9 mouse cellular contexts compared by ENCODE assay signal in the genomic region with DNA sequence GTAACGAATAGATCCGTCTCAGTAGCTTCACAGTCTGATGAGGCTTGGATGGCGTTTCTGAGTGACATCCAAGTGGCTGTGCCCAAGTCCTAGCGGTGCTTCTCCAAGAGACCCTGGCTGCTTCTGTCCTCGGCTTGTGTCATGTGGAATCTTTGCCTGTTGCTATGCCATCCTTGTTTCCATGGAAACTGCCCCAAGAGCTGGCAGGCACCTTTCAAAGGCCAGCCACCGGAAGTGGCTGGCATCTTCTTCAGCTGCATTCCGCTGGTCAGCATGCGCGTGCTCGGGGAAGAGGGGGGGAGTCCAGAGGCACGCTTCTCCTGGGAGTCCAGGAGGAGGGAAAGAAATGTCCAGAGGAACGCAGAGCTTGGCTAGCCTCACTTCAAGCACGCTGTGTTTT.
DNase-seq lines count a peak whose midpoint lies in the region; ATAC-seq and TF ChIP-seq lines count a peak whose summit lies in the region.
"Had no signal": no experiment of that assay in that cellular context is flagged by ENCODE, and none has a peak within 500 bp of the region (broad histone marks: within the 10 kb centered on the region; RNA-seq: fewer than 3 reads in every experiment).

No protein-coding gene starts in this region.

- intact Hi-C loops in gastrocnemius, postnatal 36 days (cut with DNase I) = no loop called here
- intact Hi-C loops in heart, postnatal 25 days (cut with DNase I) = no loop called here

- ATAC-seq in embryonic facial prominence, embryonic 11.5 days (replicated peaks; ENCODE audit: insufficient number of reproducible peaks, low FRiP score, low TSS enrichment, low read depth) = no peak
- peak; percentile 90 for ATAC-seq in midbrain, embryonic 15.5 days (replicated peaks)
- ATAC-seq in stomach, postnatal 0 days (ENCODE audit: low FRiP score, low TSS enrichment) = no peak

- no peak for TF ChIP-seq POLR2A in brain, embryonic 14.5 days (IDR thresholded peaks at IDR 0.05; ENCODE audit: borderline replicate concordance, extremely low read depth, insufficient read depth, insufficient read length, poor library complexity, severe bottlenecking)

- H3K27ac ChIP-seq in embryonic facial prominence, embryonic 11.5 days (replicated peaks; ENCODE audit: low read depth, low read length) = no peak overlapping the region
- peak overlapping the region; percentile 73 for H3K27ac ChIP-seq in midbrain, embryonic 15.5 days
- no peak overlapping the region for H3K27ac ChIP-seq in stomach, postnatal 0 days (replicated peaks)
- H3K27ac ChIP-seq: liver, embryonic 15.5 days had no signal

- TF ChIP-seq EP300 in stomach, postnatal 0 days (optimal IDR thresholded peaks at IDR 0.05) = no peak

- peak; percentile 94 for DNase-seq in brain, embryonic 14.5 days (ENCODE audit: low read depth)
- DNase-seq in embryonic facial prominence, embryonic 11.5 days (ENCODE audit: low spot score) = peak; percentile 21
- DNase-seq in layer of hippocampus, adult 18-20 months (ENCODE audit: low spot score in 2 of 2) = peak; percentile 70 to 77
- DNase-seq in gastrocnemius, postnatal 36 days = no peak
- DNase-seq in urinary bladder, postnatal 14 days (ENCODE audit: low spot score) = no peak
- no peak for DNase-seq in heart, postnatal 25 days (ENCODE audit: low spot score)
- DNase-seq in stomach, postnatal 0 days (ENCODE audit: low spot score) = no peak

- no peak overlapping the region for H3K9ac ChIP-seq in embryonic facial prominence, embryonic 11.5 days (replicated peaks; ENCODE audit: low read length)
- H3K9ac ChIP-seq in midbrain, embryonic 15.5 days = 0 out of 2 replicates have a peak overlapping the region, but pooled peaks have one; percentile 9
- H3K9ac ChIP-seq in stomach, postnatal 0 days (ENCODE audit: low read length) = no peak overlapping the region
- H3K9ac ChIP-seq: liver, embryonic 15.5 days had no signal

- H3K9me3 ChIP-seq in embryonic facial prominence, embryonic 11.5 days (replicated peaks; ENCODE audit: control insufficient read depth, low read length) = no peaks in the 10 kb centered on the region
- H3K9me3 ChIP-seq in midbrain, embryonic 15.5 days = no peaks in the 10 kb centered on the region
- no peaks in the 10 kb centered on the region for H3K9me3 ChIP-seq in stomach, postnatal 0 days (ENCODE audit: control insufficient read depth, low read length)
- H3K9me3 ChIP-seq: liver, embryonic 15.5 days had no signal

- 51% methylated on average over 13 of the region's 13 CpGs for WGBS in embryonic facial prominence, embryonic 11.5 days
- 18% methylated on average over 13 of the region's 13 CpGs for WGBS in midbrain, embryonic 15.5 days
- WGBS in stomach, postnatal 0 days = 49% methylated on average over 13 of the region's 13 CpGs

- H3K27me3 ChIP-seq in embryonic facial prominence, embryonic 11.5 days (ENCODE audit: control insufficient read depth, insufficient read depth, low read length) = no peaks in the 10 kb centered on the region
- no peaks in the 10 kb centered on the region for H3K27me3 ChIP-seq in midbrain, embryonic 15.5 days (replicated peaks)
- no peaks in the 10 kb centered on the region for H3K27me3 ChIP-seq in stomach, postnatal 0 days (ENCODE audit: control insufficient read depth, insufficient read depth, low read length)
- H3K27me3 ChIP-seq: liver, embryonic 15.5 days had no signal

- H3K4me3 ChIP-seq in embryonic facial prominence, embryonic 11.5 days (ENCODE audit: low read depth, low read length) = no peak overlapping the region
- H3K4me3 ChIP-seq in midbrain, embryonic 15.5 days = peak overlapping the region; percentile 21
- no peak overlapping the region for H3K4me3 ChIP-seq in stomach, postnatal 0 days (ENCODE audit: low read depth, low read length)
- H3K4me3 ChIP-seq: liver, embryonic 15.5 days had no signal

- H3K4me1 ChIP-seq in embryonic facial prominence, embryonic 11.5 days (ENCODE audit: control insufficient read depth, insufficient read depth, low read length) = no peaks in the 10 kb centered on the region
- peaks cover 18% of the 10 kb centered on the region for H3K4me1 ChIP-seq in midbrain, embryonic 15.5 days
- no peaks in the 10 kb centered on the region for H3K4me1 ChIP-seq in stomach, postnatal 0 days (replicated peaks; ENCODE audit: control insufficient read depth, insufficient read depth)
- H3K4me1 ChIP-seq: liver, embryonic 15.5 days had no signal

- no peak overlapping the region for H3K4me2 ChIP-seq in embryonic facial prominence, embryonic 11.5 days (ENCODE audit: low read depth, low read length)
- peak overlapping the region; percentile 45 for H3K4me2 ChIP-seq in midbrain, embryonic 15.5 days
- no peak overlapping the region for H3K4me2 ChIP-seq in stomach, postnatal 0 days (replicated peaks; ENCODE audit: low read depth)
- H3K4me2 ChIP-seq: liver, embryonic 15.5 days had no signal

- TF ChIP-seq CTCF in brain, embryonic 14.5 days (IDR thresholded peaks at IDR 0.05; ENCODE audit: borderline replicate concordance, extremely low read depth, insufficient read depth, insufficient read length) = no peak
- no peak for TF ChIP-seq CTCF in stomach, postnatal 0 days (IDR thresholded peaks at IDR 0.05; ENCODE audit: low read depth)

- H3K36me3 ChIP-seq in embryonic facial prominence, embryonic 11.5 days (replicated peaks; ENCODE audit: control insufficient read depth, insufficient read depth, low read depth, low read length) = no peaks in the 10 kb centered on the region
- H3K36me3 ChIP-seq in midbrain, embryonic 15.5 days (replicated peaks) = no peaks in the 10 kb centered on the region
- H3K36me3 ChIP-seq in stomach, postnatal 0 days (ENCODE audit: control insufficient read depth, insufficient read depth, low read length) = no peaks in the 10 kb centered on the region
- H3K36me3 ChIP-seq: liver, embryonic 15.5 days had no signal

Comparison
In these comparisons a context has a peak if more than half of its experiments do, and no peak if none do; other contexts are left out.
1. DNase-seq: peak in brain, embryonic 14.5 days (single experiment), embryonic facial prominence, embryonic 11.5 days (single experiment) and layer of hippocampus, adult 18-20 months (2 of 2); none in gastrocnemius, postnatal 36 days (0 of 2), urinary bladder, postnatal 14 days (single experiment), heart, postnatal 25 days (single experiment) and stomach, postnatal 0 days (single experiment).